Mouse (Mus musculus) cortical plate, adult 2 months (tissue): ENCODE results near the gene Sdhaf4. TPM values are rescaled to one million over a fixed set of nuclear protein-coding genes. Genes with fewer than 3 reads are reported as not detected.

ENCODE experiments used
- H3K27ac ChIP-seq: fragments of 200-500 bp; 2 replicates; pipeline ENCODE4 v1.5.1; 2012; ENCODE audit warnings: low read length, control low read depth, inconsistent platforms; ENCODE audit not compliant: insufficient read depth
- H3K4me1 ChIP-seq: fragments of 200-500 bp; 2 replicates; pipeline ENCODE4 v1.6.1; 2011; ENCODE audit warnings: low read length; ENCODE audit not compliant: control insufficient read depth, insufficient read depth
- H3K4me3 ChIP-seq: fragments of 200-500 bp; 2 replicates; pipeline ENCODE4 v1.5.1; 2011; ENCODE audit warnings: mild to moderate bottlenecking, low read length, control low read depth; ENCODE audit not compliant: insufficient read depth
- CTCF ChIP-seq: fragments of 200-500 bp; IDR thresholded peaks from 2 replicates; pipeline ENCODE4 v1.5.1; 2011; ENCODE audit warnings: mild to moderate bottlenecking, control low read depth, low read length; ENCODE audit not compliant: insufficient read depth; ENCODE audit errors: extremely low read depth
- POLR2A ChIP-seq: fragments of 200-500 bp; IDR thresholded peaks from 2 replicates; pipeline ENCODE4 v1.6.1; 2011; ENCODE audit warnings: mild to moderate bottlenecking, low read length, control low read depth; ENCODE audit not compliant: insufficient read depth; ENCODE audit errors: extremely low read depth
- polyA plus RNA-seq: library from polyadenylated mRNA; depleted of rRNA; stranded (reverse); fragments of >200 nt; gene quantifications from 2 replicates; pipeline ENCODE4 v1.2.3, GENCODE M21; 2012; rRNA removed

Gene Sdhaf4
- polyA plus RNA-seq, 1 experiment = 72.0 TPM

- Histone ChIP-seq H3K4me3 (no peak overlapping the region), H3K27ac (no peak overlapping the region), H3K4me1 (peaks cover 3% of the 10 kb centered on the region; the same call in 1 of the 2 replicates)
- TF ChIP-seq CTCF (no peak), POLR2A (no peak)
These were observed 46.6 kb downstream of the Sdhaf4 start for GRCm38 (mm10) chr1:23958668-23959414.

GRCm38 (mm10) chr1:23958101-23958500, 47.4 kb downstream of the Sdhaf4 start:
- Histone ChIP-seq H3K27ac (no peak overlapping the region), H3K4me1 (peaks cover 3% of the 10 kb centered on the region; the same call in 1 of the 2 replicates), H3K4me3 (no peak overlapping the region)
- TF ChIP-seq CTCF (no peak), POLR2A (no peak)

GRCm38 (mm10) chr1:23955539-23955938, 49.9 kb downstream of the Sdhaf4 start:
- no peak overlapping the region for H3K4me3 ChIP-seq
- H3K4me1 ChIP-seq = peaks cover 3% of the 10 kb centered on the region; the same call in 1 of the 2 replicates
- TF ChIP-seq CTCF (no peak), POLR2A (no peak)
- H3K27ac ChIP-seq = no peak overlapping the region

DNA sequence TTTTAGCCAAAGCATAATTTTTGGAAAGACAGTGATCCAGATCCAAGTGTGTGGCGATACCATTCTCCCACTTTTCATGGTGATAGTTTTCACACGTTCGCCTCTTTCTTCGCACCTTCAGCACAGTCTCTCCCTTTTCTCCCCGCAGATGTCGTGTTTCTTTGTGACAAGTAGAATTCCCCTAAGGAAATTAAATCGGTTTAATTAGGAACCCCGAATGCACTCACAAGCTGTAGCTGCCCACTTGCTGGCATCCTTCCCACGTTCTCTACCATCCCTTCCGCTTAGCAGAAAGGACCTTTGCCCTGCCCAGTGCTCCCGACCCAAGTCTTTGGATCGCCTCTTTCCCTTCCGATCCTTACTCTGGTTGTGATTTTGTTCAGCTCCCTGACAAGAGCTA, 51.5 kb downstream of the Sdhaf4 start:
- Histone ChIP-seq H3K27ac (no peak overlapping the region), H3K4me3 (no peak overlapping the region), H3K4me1 (peaks cover 3% of the 10 kb centered on the region; the same call in 1 of the 2 replicates)
- no peak for TF ChIP-seq POLR2A
- no peak for TF ChIP-seq CTCF

GRCm38 (mm10) chr1:23948778-23949699, 56.4 kb downstream of the Sdhaf4 start:
- TF ChIP-seq POLR2A (no peak), CTCF (no peak)
- Histone ChIP-seq H3K27ac (no peak overlapping the region), H3K4me1 (peaks cover 1% of the 10 kb centered on the region; the same call in 1 of the 2 replicates), H3K4me3 (no peak overlapping the region)

DNA sequence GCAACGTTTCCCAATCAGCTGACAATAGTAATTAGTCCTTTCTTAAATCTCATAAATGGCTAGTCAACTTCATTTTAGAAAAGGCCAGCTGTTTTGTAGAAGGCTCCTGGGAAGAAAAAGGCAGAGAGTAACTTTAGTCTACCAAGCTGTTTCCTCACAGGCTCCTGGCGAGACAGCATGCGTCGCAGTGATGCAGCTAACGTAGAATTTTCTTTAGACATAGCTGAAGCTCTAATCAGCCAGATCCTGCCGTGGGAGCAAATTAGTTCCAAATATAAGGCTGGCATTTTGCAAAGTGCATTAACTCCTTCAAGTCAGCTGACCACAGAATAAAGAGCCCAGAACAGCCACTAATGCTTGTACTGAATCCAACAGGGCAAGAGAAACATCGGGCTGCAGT, 57.2 kb downstream of the Sdhaf4 start:
- TF ChIP-seq POLR2A (no peak), CTCF (no peak)
- no peak overlapping the region for H3K4me3 ChIP-seq

More for the DNA sequence above, 57.2 kb downstream of the Sdhaf4 start:
- no peak overlapping the region for H3K27ac ChIP-seq
- H3K4me1 ChIP-seq = peaks cover under 1% of the 10 kb centered on the region; the same call in 1 of the 2 replicates

Other genes with a start within 250 kb of the Sdhaf4 start
- gene B3gat2, start 243.9 kb downstream of the Sdhaf4 start, polyA plus RNA-seq = 7.0 and 7.7 TPM in 2 replicates
- gene Smap1, start 83.3 kb downstream of the Sdhaf4 start, polyA plus RNA-seq = 143 and 156 TPM in 2 replicates
- 28.5 and 28.6 TPM in 2 replicates for gene Fam135a, start 94.7 kb upstream of the Sdhaf4 start, polyA plus RNA-seq
- 0.56 and 0.62 TPM in 2 replicates for gene Col9a1, start 172.0 kb upstream of the Sdhaf4 start, polyA plus RNA-seq